Mouse (Mus musculus) thymus, adult 18-20 months (tissue): ENCODE data around the gene Fam198a.

ENCODE experiments used
- DNase-seq, 2 experiments: peaks; one replicate each; pipeline ENCODE4 v3.0.0; 2022; ENCODE audit warnings: mixed read lengths in 2 of 2

Fam198a gene

GRCm38 (mm10) chr9:122023873-122024272 lies 73.1 kb downstream of the Fam198a start:
- no peak for DNase-seq

- no peak for DNase-seq
Observed at GRCm38 (mm10) chr9:122024419-122024818, 73.6 kb downstream of the Fam198a start.

GRCm38 (mm10) chr9:122025855-122026590 lies 75.2 kb downstream of the Fam198a start:
- no peak for DNase-seq

GRCm38 (mm10) chr9:122027081-122027913 lies 76.5 kb downstream of the Fam198a start:
- no peak for DNase-seq

DNA sequence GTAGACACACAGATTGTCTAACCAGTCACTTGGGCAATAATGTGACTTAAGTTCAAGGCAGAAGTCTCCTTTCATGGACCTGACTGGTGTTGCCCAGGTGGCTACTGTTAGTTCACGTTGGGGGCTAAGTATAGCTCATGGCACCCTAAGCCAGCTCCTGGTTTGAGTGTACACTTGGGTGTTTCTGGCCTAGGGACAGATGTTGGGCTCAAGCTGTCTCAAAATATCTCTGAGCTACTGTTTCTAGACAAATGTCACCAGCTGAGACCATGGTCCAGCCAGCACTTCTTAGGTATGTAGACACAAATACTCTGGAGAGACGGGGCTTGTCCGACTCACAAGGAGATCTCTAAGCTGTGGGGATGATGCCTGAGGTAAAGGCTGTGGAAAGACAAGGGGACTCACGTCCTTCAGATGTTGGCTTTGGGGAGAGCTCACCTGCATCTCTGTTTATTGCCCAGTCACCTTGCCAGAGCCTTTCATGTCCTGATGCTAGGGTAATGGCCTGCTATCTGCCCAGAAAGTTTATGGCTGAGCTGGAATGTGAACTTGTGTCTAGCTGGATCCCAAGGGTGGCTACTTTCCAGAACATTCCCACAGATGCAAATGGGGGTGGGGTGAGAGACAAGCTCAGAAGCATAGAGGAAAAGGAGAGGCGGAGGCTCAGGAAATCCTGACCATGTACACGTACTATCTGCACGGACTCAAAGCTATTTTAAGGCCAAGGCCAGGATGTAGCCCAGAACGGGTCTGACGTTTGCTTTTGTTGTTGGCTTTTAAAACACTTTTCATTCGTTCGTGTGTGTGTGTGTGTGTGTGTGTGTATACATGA lies 77.3 kb downstream of the Fam198a start:
- no peak for DNase-seq

DNA sequence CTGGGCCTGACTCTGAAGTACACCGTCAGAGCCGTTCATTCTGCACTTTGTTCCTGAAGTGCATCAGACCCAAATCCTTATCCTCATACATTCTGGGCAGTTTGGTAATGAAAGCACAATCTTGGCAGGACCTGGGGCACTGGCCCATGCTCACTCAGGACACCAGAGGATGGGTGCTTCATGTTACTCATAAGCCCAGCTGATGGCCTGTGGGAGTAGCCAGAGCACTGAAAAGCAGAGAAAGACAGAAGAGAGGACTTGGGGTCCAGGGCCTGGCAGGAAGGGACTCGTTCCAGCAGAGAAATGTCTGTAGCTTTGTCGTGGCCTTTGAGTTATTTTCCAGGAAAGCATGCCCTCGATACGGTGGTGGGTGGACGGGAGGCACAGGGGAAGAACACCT lies 79.0 kb downstream of the Fam198a start:
- DNase-seq = no peak
